Mouse (Mus musculus) heart, adult 2 months (tissue): Measurements from ENCODE around the gene Eps8l1. TPM values are rescaled to one million over a fixed set of nuclear protein-coding genes. Genes with fewer than 3 reads are reported as not detected.

Experiments used
- DNase-seq, 2 experiments: peaks; one replicate each; pipeline ENCODE4 v3.0.0; 2021
- H3K27ac ChIP-seq: fragments of 200-600 bp; 2 replicates; pipeline ENCODE4 v1.8.1; 2022
- H3K27me3 ChIP-seq: fragments of 200-500 bp; 2 replicates; pipeline ENCODE4 v1.6.1; 2012; ENCODE audit warnings: mild to moderate bottlenecking, low read length, inconsistent platforms, mixed read lengths; ENCODE audit not compliant: control insufficient read depth, insufficient read depth
- H3K36me3 ChIP-seq: fragments of 200-500 bp; 2 replicates; pipeline ENCODE4 v1.6.1; 2012; ENCODE audit warnings: low read length, inconsistent platforms; ENCODE audit not compliant: control insufficient read depth, insufficient read depth
- H3K4me1 ChIP-seq: fragments of 200-500 bp; 2 replicates; pipeline ENCODE4 v1.6.1; 2011; ENCODE audit warnings: low read length; ENCODE audit not compliant: control insufficient read depth, insufficient read depth
- H3K4me3 ChIP-seq: fragments of 200-600 bp; 2 replicates; pipeline ENCODE4 v1.8.1; 2022
- H3K79me2 ChIP-seq: fragments of 200-500 bp; replicated peaks from 2 replicates; pipeline ENCODE4 v1.6.1; 2012; ENCODE audit warnings: mild to moderate bottlenecking, inconsistent platforms, low read length, moderate library complexity, mixed read lengths; ENCODE audit not compliant: control insufficient read depth, insufficient read depth
- H3K9ac ChIP-seq: fragments of 200-500 bp; 2 replicates; pipeline ENCODE4 v1.6.1; 2012; ENCODE audit warnings: low read depth, mild to moderate bottlenecking, control low read depth, inconsistent platforms, low read length, mixed read lengths
- CTCF ChIP-seq: fragments of 200-600 bp; IDR thresholded peaks from 2 replicates; pipeline ENCODE4 v1.8.1; 2022; ENCODE audit warnings: antibody characterized with exemption, mild to moderate bottlenecking, moderate library complexity
- EP300 ChIP-seq: fragments of 200-500 bp; IDR thresholded peaks from 2 replicates; pipeline ENCODE4 v1.6.1; 2011; ENCODE audit warnings: low read depth, low read length, control low read depth; ENCODE audit not compliant: insufficient read depth
- POLR2A ChIP-seq: fragments of 200-500 bp; IDR thresholded peaks from 2 replicates; pipeline ENCODE4 v1.6.1; 2011; ENCODE audit warnings: mild to moderate bottlenecking, low read depth, low read length, control low read depth; ENCODE audit not compliant: insufficient read depth
- WGBS: fragments of 180-500 bp; shearing (Covaris S2); methylation state at CpG from one replicate; pipeline ENCODE4 v1.1.7; 2018; 5-methylcytosine and 5-hydroxymethylcytosine counted together
- intact Hi-C: fragments of 180-260 bp; cut with DNase I; formaldehyde crosslinking; loops from one replicate; pipeline ENCODE4 v1.15.1; 2025
- polyA plus RNA-seq: library from polyadenylated mRNA; depleted of rRNA; stranded (reverse); fragments of >200 nt; gene quantifications from 2 replicates; pipeline ENCODE4 v1.2.3, GENCODE M21; 2012
- total RNA-seq, 2 experiments: library from RNA; stranded (reverse); gene quantifications; 2 replicates each; pipeline ENCODE4 v1.2.3; 2021

The Eps8l1 gene
- total and polyA plus RNA-seq, 3 experiments = 0.74 to 3.5 (median 3.3) TPM

DNA sequence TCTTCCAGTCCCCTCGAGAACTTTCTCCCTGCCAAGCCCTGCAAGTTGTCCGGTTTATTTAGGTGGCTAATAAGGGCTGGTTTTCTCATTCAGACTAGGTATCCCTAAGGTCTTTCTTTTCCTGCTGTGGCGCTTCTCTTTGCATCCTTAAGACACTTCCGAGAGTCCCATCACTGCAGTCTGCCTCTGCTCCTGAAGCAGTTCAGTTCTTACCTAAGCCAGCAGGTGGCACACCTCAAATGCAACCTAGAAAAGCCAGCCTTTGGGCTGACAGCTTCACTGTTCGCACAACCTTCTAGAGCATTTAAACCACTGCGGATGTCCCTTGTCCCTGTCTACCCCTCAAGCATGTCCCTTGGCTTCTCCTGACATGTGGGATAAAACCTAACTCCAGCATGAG is 19.2 kb downstream of the Eps8l1 start:
- peaks cover 8% of the 10 kb centered on the region for H3K4me1 ChIP-seq
- H3K27ac ChIP-seq = no peak overlapping the region
- no peak overlapping the region for H3K9ac ChIP-seq
- WGBS = 28% methylated on average over 6 of the region's 6 CpGs
- DNase-seq = peak in 1 of 2 experiments; percentile 56
- H3K36me3 ChIP-seq = no peaks in the 10 kb centered on the region
- no peak overlapping the region for H3K4me3 ChIP-seq
- peak; percentile 33; the same call in 1 of the 2 replicates for TF ChIP-seq POLR2A
- TF ChIP-seq CTCF = peak; percentile 82
- TF ChIP-seq EP300 = peak; percentile 62; the same call in 1 of the 2 replicates
- intact Hi-C loops = loop anchor here (2.0 to 5.0 kb wide), 2 partner anchors 19 to 33 kb away; no protein-coding TSS in a partner anchor
- no peaks in the 10 kb centered on the region for H3K79me2 ChIP-seq
- no peaks in the 10 kb centered on the region for H3K27me3 ChIP-seq

DNA sequence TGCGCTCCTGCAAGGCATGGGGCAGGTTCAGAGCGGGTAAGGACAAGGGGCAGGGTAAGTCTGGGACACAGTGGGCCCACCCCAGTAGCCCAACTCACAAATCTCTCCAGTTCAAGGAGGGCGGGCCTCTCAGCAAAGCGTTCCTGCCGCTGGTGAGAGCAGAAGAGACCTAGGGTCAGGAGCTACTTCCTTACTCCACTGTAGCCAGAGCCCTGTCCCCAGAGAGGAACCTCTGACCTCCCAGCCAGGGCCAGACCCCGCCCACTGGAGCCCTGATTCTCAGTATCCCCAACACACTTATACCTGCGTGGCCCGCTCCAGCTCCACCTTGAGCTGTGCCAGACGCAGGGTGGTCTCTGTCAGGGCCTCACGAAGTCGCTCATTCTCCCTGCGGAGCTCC is 21.8 kb downstream of the Eps8l1 start:
- Histone ChIP-seq H3K9ac (no peak overlapping the region), H3K27me3 (no peaks in the 10 kb centered on the region), H3K27ac (no peak overlapping the region), H3K36me3 (no peaks in the 10 kb centered on the region), H3K4me3 (no peak overlapping the region), H3K79me2 (0 out of 2 replicates have a peak, but pooled peaks cover 1% of the 10 kb centered on the region), H3K4me1 (peaks cover 8% of the 10 kb centered on the region)
- WGBS = 76% methylated on average over 12 of the region's 12 CpGs
- DNase-seq = peak in 1 of 2 experiments; percentile 39
- intact Hi-C loops = no loop called here
- TF ChIP-seq CTCF (no peak), EP300 (no peak), POLR2A (no peak)

- WGBS = 16% methylated on average over 6 of the region's 6 CpGs
- TF ChIP-seq EP300 = peak; percentile 75
- TF ChIP-seq CTCF = no peak
- peak; percentile 71 for TF ChIP-seq POLR2A
- DNase-seq = peak; percentile 67 to 76
- H3K79me2 ChIP-seq = 0 out of 2 replicates have a peak, but pooled peaks cover 4% of the 10 kb centered on the region
- peaks cover 32% of the 10 kb centered on the region for H3K4me1 ChIP-seq
- intact Hi-C loops = loop anchor here (10.0 kb wide), 1 partner anchor 1197 kb away; no protein-coding TSS in a partner anchor
- peak overlapping the region; percentile 79 for H3K27ac ChIP-seq
- H3K27me3 ChIP-seq = no peaks in the 10 kb centered on the region
- no peak overlapping the region; the same call in 1 of the 2 replicates for H3K9ac ChIP-seq
- H3K36me3 ChIP-seq = no peaks in the 10 kb centered on the region; the same call in 1 of the 2 replicates
- H3K4me3 ChIP-seq = peak overlapping the region; percentile 5; the same call in 1 of the 2 replicates
Observed at GRCm38 (mm10) chr7:4491308-4491707, 30.8 kb downstream of the Eps8l1 start.

- Histone ChIP-seq H3K79me2 (peaks cover 7% of the 10 kb centered on the region), H3K9ac (peak overlapping the region; percentile 21), H3K4me3 (peak overlapping the region; percentile 13), H3K27ac (peak overlapping the region; percentile 79), H3K27me3 (no peaks in the 10 kb centered on the region), H3K36me3 (no peaks in the 10 kb centered on the region; the same call in none of the 2 replicates), H3K4me1 (peaks cover 38% of the 10 kb centered on the region)
- whole genome bisulfite sequencing = 35% methylated on average over 13 of the region's 13 CpGs
- intact Hi-C loops = loop anchor here (10.0 kb wide), 1 partner anchor 1198 kb away; no protein-coding TSS in a partner anchor
- TF ChIP-seq EP300 = 0 out of 2 replicates have a peak, but pooled peaks have one; percentile 20
- TF ChIP-seq POLR2A = no peak
- 0 out of 2 replicates have a peak, but pooled peaks have one; percentile 7 for TF ChIP-seq CTCF
- DNase-seq = peak in 1 of 2 experiments; percentile 59
Observed at GRCm38 (mm10) chr7:4492284-4493224, 32.1 kb downstream of the Eps8l1 start.

GRCm38 (mm10) chr7:4493991-4494390 is 33.5 kb downstream of the Eps8l1 start:
- Histone ChIP-seq H3K27me3 (no peaks in the 10 kb centered on the region), H3K79me2 (peaks cover 6% of the 10 kb centered on the region), H3K27ac (peak overlapping the region; percentile 8; the same call in 1 of the 2 replicates), H3K9ac (no peak overlapping the region), H3K4me1 (peaks cover 46% of the 10 kb centered on the region), H3K36me3 (peaks cover 3% of the 10 kb centered on the region), H3K4me3 (no peak overlapping the region)
- no peak for TF ChIP-seq POLR2A
- no peak for TF ChIP-seq CTCF
- no peak for TF ChIP-seq EP300
- WGBS = 28% methylated on average over 1 of the region's 1 CpGs
- no peak for DNase-seq
- intact Hi-C loops = loop anchor here (10.0 kb wide), 1 partner anchor 1199 kb away; no protein-coding TSS in a partner anchor
